Mouse (Mus musculus): ENCODE results near the gene Fam171a1.

GRCm38 (mm10) chr2:3134580-3135296 lies 20.7 kb downstream of the Fam171a1 start:
- TF ChIP-seq POLR2A (IDR thresholded peaks at IDR 0.05; ENCODE audit: insufficient read length, low read depth) (no peak), MYOG (IDR thresholded peaks at IDR 0.05; ENCODE audit: control insufficient read depth in 1 of 3, insufficient read depth in 1 of 3, insufficient read length in 2 of 3, low read depth in 2 of 3) (no peak)

Measured in myocyte (in vitro differentiated cells).